Mouse (Mus musculus) olfactory bulb, adult 2 months (tissue): ENCODE data around the gene Pax5.

Experiments
- CTCF ChIP-seq: fragments of 200-500 bp; IDR thresholded peaks from 2 replicates; pipeline ENCODE4 v1.5.1; 2012; ENCODE audit warnings: low read depth, mild to moderate bottlenecking, low read length, moderate library complexity; ENCODE audit not compliant: insufficient read depth
- POLR2A ChIP-seq: fragments of 200-500 bp; IDR thresholded peaks from 2 replicates; pipeline ENCODE4 v1.6.1; 2012; ENCODE audit warnings: mild to moderate bottlenecking, low read depth, low read length, moderate library complexity; ENCODE audit not compliant: insufficient read depth

DNA sequence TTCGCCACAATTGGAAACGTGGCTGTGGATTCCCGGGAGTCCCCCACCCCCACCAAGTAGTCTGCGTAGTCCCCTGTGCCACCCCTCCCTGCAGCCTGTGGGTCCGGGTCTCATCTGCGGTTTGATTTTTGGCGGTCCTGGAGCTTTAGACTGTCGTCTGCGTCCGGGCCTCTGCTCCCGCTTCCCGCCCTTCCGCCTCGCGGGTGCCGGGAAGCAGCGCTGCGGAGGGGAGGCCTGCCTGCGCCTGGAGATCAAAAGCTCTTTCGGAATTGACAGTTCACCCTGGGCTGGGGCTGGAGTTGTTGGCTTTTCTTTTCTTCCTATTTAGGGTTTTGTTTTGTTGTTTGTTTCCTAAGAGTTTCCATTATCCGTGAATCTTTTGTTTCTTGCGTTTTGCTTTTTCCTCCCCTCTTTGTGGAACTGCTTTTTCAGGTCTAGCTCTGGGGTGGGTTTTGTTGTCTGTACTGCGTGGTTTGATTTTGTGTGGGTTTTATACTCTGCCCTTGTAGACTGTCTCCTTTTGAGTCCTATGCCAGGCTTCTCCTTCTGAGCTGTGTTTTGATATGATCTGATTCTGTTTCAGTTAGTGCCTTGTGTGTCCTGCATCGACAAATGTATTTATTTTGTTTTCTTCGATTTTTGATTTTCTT lies 1.9 kb upstream of the Pax5 start:
- no peak for TF ChIP-seq CTCF
- TF ChIP-seq POLR2A, result no peak
